Mouse (Mus musculus) heart, postnatal 0 days (tissue): ENCODE measurements around the gene Ccdc91. TPM values are rescaled to one million over a fixed set of nuclear protein-coding genes. Genes with fewer than 3 reads are reported as not detected.

ENCODE experiments used
- ATAC-seq: fragments of 200-750 bp; cut with Nextera tagmentation; 2 replicates; pipeline ENCODE4 v1.8.0; 2017; ENCODE audit warnings: low read depth, moderate number of reproducible peaks, moderate library complexity; ENCODE audit not compliant: insufficient read depth
- DNase-seq: peaks from one replicate; pipeline ENCODE4 v3.0.0-alpha.2; 2016; ENCODE audit warnings: low spot score
- H3K27ac ChIP-seq: fragments of 300-500 bp; sonication (generic); 2 replicates; pipeline ENCODE4 v1.5.1; 2014; ENCODE audit warnings: low read depth, mild to moderate bottlenecking
- H3K27me3 ChIP-seq: fragments of 300-500 bp; sonication (generic); 2 replicates; pipeline ENCODE4 v1.6.1; 2014; ENCODE audit warnings: low read length, mixed read lengths; ENCODE audit not compliant: control insufficient read depth, insufficient read depth
- H3K36me3 ChIP-seq: fragments of 300-500 bp; sonication (generic); replicated peaks from 2 replicates; pipeline ENCODE4 v1.6.1; 2014; ENCODE audit warnings: low read length, mixed read lengths; ENCODE audit not compliant: control insufficient read depth, insufficient read depth
- H3K4me1 ChIP-seq: fragments of 300-500 bp; sonication (generic); 2 replicates; pipeline ENCODE4 v1.6.1; 2014; ENCODE audit warnings: antibody characterized with exemption; ENCODE audit not compliant: control insufficient read depth, insufficient read depth
- H3K4me2 ChIP-seq: fragments of 300-500 bp; sonication (generic); 2 replicates; pipeline ENCODE4 v1.6.1; 2014; ENCODE audit warnings: low read depth, mild to moderate bottlenecking, low read length, moderate library complexity
- H3K4me3 ChIP-seq: fragments of 300-500 bp; sonication (generic); 2 replicates; pipeline ENCODE4 v1.5.1; 2014; ENCODE audit warnings: low read depth, low read length
- H3K9ac ChIP-seq: fragments of 300-500 bp; sonication (generic); replicated peaks from 2 replicates; pipeline ENCODE4 v1.6.1; 2014; ENCODE audit warnings: low read depth, low read length, mixed read lengths
- H3K9me3 ChIP-seq: fragments of 300-500 bp; sonication (generic); replicated peaks from 2 replicates; pipeline ENCODE4 v1.6.1; 2016; ENCODE audit warnings: low read length; ENCODE audit not compliant: control insufficient read depth
- CTCF ChIP-seq: IDR thresholded peaks from 2 replicates; pipeline ENCODE4 v1.5.1; 2016; ENCODE audit warnings: antibody characterized with exemption, control low read depth, low read depth
- EP300 ChIP-seq: IDR thresholded peaks from 2 replicates; pipeline ENCODE4 v1.6.1; 2016; ENCODE audit warnings: antibody characterized with exemption, low read depth
- WGBS: fragments of 180-500 bp; shearing (Covaris S2); extraction: QIAGEN DNeasy Blood & Tissue Kit; methylation state at CpG from one replicate; pipeline ENCODE4 v1.1.7; 2014; 5-methylcytosine and 5-hydroxymethylcytosine counted together
- polyA plus RNA-seq: library from polyadenylated mRNA; unstranded; fragments of >200 nt; fragmentation: Nextera tagmentation; extraction: Ambion mirVana; gene quantifications from 2 replicates; pipeline ENCODE4 v1.2.1, GENCODE M21; 2015
- total RNA-seq: library from RNA; depleted of rRNA; stranded (reverse); fragments of >200 nt; gene quantifications from 2 replicates; pipeline ENCODE4 v1.2.3, GENCODE M21; 2014; ENCODE audit warnings: low replicate concordance

Gene Ccdc91
- total and polyA plus RNA-seq, 2 experiments from 2014 or later = 19.0 to 25.8 TPM

GRCm38 (mm10) chr6:147573137-147573536 lies 97.5 kb downstream of the Ccdc91 start:
- H3K4me2 ChIP-seq = no peak overlapping the region
- no peak for DNase-seq
- H3K4me3 ChIP-seq = no peak overlapping the region
- no peaks in the 10 kb centered on the region for H3K9me3 ChIP-seq
- no peaks in the 10 kb centered on the region for H3K4me1 ChIP-seq
- ATAC-seq = no peak
- H3K27ac ChIP-seq = no peak overlapping the region
- TF ChIP-seq EP300 (no peak), CTCF (no peak)
- WGBS = 51% methylated on average over 4 of the region's 4 CpGs
- no peak overlapping the region for H3K9ac ChIP-seq
- H3K36me3 ChIP-seq = no peaks in the 10 kb centered on the region
- H3K27me3 ChIP-seq = no peaks in the 10 kb centered on the region

- Histone ChIP-seq H3K9ac (no peak overlapping the region), H3K27ac (no peak overlapping the region), H3K4me2 (no peak overlapping the region), H3K4me3 (no peak overlapping the region), H3K36me3 (no peaks in the 10 kb centered on the region), H3K27me3 (no peaks in the 10 kb centered on the region), H3K4me1 (no peaks in the 10 kb centered on the region), H3K9me3 (no peaks in the 10 kb centered on the region)
- TF ChIP-seq CTCF = no peak
- no peak for TF ChIP-seq EP300
- DNase-seq (no peak), ATAC-seq (no peak)
- WGBS = 62% methylated on average over 5 of the region's 5 CpGs
Measured at GRCm38 (mm10) chr6:147574454-147575182, 99.0 kb downstream of the Ccdc91 start.

- ATAC-seq (no peak), DNase-seq (no peak)
- Histone ChIP-seq H3K4me2 (no peak overlapping the region), H3K27ac (no peak overlapping the region), H3K36me3 (no peaks in the 10 kb centered on the region), H3K4me3 (no peak overlapping the region), H3K4me1 (no peaks in the 10 kb centered on the region), H3K27me3 (no peaks in the 10 kb centered on the region), H3K9ac (no peak overlapping the region), H3K9me3 (no peaks in the 10 kb centered on the region)
- TF ChIP-seq CTCF = no peak
- TF ChIP-seq EP300 = no peak
- 58% methylated on average over 11 of the region's 11 CpGs for WGBS
Measured at GRCm38 (mm10) chr6:147575183-147575784, 99.7 kb downstream of the Ccdc91 start.

GRCm38 (mm10) chr6:147587675-147588074 lies 112.0 kb downstream of the Ccdc91 start:
- Histone ChIP-seq H3K36me3 (peaks cover 8% of the 10 kb centered on the region), H3K9me3 (no peaks in the 10 kb centered on the region), H3K27me3 (no peaks in the 10 kb centered on the region), H3K4me1 (no peaks in the 10 kb centered on the region), H3K9ac (no peak overlapping the region), H3K4me2 (no peak overlapping the region), H3K4me3 (no peak overlapping the region), H3K27ac (no peak overlapping the region)
- ATAC-seq (no peak), DNase-seq (no peak)
- WGBS = 86% methylated on average over 3 of the region's 3 CpGs
- TF ChIP-seq CTCF (no peak), EP300 (no peak)

- ATAC-seq = no peak
- WGBS = 56% methylated on average over 10 of the region's 10 CpGs
- TF ChIP-seq CTCF (no peak), EP300 (no peak)
- no peak overlapping the region for H3K27ac ChIP-seq
- no peak overlapping the region for H3K4me2 ChIP-seq
- H3K4me1 ChIP-seq = no peaks in the 10 kb centered on the region
- DNase-seq = no peak
- no peaks in the 10 kb centered on the region for H3K27me3 ChIP-seq
- no peak overlapping the region for H3K4me3 ChIP-seq
- H3K9ac ChIP-seq = no peak overlapping the region
- no peaks in the 10 kb centered on the region for H3K9me3 ChIP-seq
- H3K36me3 ChIP-seq = no peaks in the 10 kb centered on the region
Measured at GRCm38 (mm10) chr6:147606666-147607065, 131.0 kb downstream of the Ccdc91 start.
